Mouse (Mus musculus) left cerebral cortex, postnatal 25 days (tissue): ENCODE measurements around the gene Bmp2. TPM values are rescaled to one million over a fixed set of nuclear protein-coding genes. Genes with fewer than 3 reads are reported as not detected.

ENCODE experiments used
- DNase-seq, 2 experiments: peaks; one replicate each; pipeline ENCODE4 v3.0.0; 2022; ENCODE audit warnings: low spot score in 2 of 2, mixed read lengths in 1 of 2
- intact Hi-C: fragments of 180-260 bp; cut with DNase I; formaldehyde crosslinking; loops from one replicate; pipeline ENCODE4 v1.15.1; 2025
- microRNA-seq, 2 experiments: library from miRNA; unstranded; fragments of <30 nt; microRNA quantifications; one replicate each; pipeline ENCODE4 v1.2.0; 2022
- total RNA-seq, 2 experiments: library from RNA; stranded (reverse); gene quantifications; 2 replicates each; pipeline ENCODE4 v1.2.3; 2021

The Bmp2 gene
- total RNA-seq, 2 experiments from 2014 or later, result 3.6 to 4.5 TPM

DNA sequence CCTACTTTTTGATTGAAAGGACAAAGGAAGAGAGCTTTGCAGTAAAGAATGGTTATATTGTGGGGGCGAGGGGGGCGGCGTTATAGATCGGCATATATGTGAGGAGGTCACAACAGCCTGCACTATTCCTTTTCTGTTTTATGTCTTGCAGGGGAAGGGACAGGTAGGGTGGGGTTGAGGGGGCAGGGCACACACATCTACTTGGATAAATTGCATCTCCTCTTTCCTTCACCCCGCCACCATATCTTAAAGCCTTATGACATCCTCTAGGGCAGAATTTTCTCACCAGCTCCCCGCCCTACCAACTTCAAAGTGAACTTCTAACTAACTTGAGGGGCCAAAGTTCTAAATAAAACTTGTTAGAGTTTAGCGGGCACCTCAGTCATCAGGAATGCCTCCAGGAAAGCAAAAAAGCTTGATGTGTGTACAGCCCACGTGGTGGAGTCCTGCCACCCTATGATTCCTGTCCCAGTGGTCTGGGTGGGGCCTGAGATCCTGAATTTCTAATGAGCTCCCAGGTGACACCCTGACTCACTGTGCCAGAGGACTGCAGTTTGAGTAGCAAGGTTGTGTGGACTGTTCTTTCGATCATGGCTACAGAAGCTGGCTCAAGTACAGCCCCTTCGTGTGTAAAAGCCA lies 12.4 kb downstream of the Bmp2 start:
- intact Hi-C loops, result no loop called here
- DNase-seq, result no peak

DNA sequence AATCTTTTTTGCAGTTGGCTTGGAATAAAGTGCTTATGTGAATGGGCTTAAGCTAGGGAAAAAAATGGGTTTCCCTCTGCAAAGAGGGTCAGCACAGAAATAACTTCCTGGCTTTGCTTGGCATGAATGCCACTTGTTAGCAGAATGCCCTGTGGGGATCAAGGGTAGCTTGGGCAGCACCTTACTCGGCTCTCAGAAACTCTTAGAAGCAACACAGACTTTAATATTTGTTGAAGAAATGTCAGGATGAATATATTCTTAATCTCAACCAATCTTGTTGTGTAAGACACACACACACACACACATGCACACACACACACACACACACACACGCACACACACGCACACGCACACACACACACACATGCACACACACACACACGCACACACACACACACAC lies 13.5 kb downstream of the Bmp2 start:
- intact Hi-C loops, result no loop called here
- no peak for DNase-seq

DNA sequence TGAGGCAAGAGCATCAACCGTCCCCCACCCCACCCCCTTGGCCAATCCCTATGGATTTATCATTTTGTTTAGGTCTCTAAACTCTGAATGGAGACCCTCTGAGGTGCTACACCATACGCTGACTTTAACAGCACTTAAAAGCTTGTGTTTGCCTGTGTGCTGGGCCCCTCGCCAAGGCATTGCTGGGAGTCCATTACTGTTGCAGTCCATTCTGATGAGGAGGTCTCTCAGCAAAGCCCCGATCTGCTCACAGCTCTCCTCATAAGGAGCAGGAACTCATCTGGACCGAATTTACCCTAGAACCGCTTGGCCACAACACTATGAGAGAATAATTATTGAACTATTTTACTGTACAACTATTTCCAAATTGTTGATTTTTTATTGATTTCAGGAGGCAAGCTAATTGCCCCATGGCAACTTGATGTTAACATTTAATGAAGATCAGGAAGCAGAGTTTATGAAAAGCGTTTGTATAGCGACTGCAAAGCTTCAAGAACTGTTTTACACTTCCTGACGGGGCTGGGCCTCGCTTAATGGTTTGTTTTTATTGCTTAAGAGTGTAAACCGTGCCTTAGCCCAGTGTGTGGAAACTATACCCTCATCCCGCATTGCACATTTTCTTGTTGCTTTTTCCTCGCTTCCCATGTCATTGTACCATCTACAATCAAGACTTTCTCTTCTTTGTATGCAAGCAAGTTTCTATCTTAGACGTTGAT lies 14.2 kb downstream of the Bmp2 start:
- no peak for DNase-seq
- intact Hi-C loops, result no loop called here

DNA sequence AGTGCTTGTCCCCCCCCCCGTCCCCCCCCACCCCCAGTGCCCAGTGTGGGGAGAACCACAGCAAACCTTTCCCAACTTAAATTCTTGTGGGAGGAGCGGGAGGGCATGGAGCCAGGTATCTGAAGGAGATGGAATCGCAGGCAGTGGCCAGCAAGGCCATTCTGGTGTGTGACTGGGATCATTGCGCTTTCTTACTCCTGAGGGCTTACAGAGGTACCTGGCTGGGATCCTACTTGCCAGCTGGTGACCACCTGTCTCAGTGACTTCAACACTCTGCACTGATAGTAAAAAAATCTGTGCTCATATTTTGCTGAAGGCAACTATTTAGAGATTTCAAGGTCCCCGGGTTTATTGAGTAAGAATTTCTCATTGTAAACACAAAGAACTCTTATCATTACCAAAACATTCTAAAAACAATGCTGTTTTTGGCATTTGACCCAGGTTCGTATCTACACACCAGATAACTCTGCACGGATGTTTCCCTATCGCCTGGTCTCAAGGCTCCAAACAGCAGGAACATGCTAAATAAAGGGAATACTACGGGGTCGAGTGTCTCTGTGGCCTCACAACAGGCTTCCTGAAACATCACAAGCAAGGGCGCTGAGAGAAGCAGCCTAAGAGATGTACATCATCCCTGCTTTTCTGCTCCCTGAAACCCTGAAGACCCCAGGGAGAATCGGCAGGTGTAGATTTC lies 39.8 kb downstream of the Bmp2 start:
- intact Hi-C loops, result no loop called here

More for the DNA sequence above, 39.8 kb downstream of the Bmp2 start:
- no peak for DNase-seq

Small RNAs within 50 kb of the gene (microRNA-seq; reads per million reads assigned to microRNA genes)
- 0 reads per million in 2 experiments for gene Mir3090
